Mouse (Mus musculus) CD4-positive, CD25-positive, alpha-beta regulatory T cell (primary cell): ENCODE results near the gene Fam221a. TPM values are rescaled to one million over a fixed set of nuclear protein-coding genes. Genes with fewer than 3 reads are reported as not detected.

Experiments
- polyA plus RNA-seq: library from polyadenylated mRNA; unstranded; fragments of 100-300 nt; shearing (Covaris generic); gene quantifications from one replicate; pipeline ENCODE4 v1.2.1, GENCODE M21; 2017

The Fam221a gene
- 4.4 TPM for polyA plus RNA-seq

DNA sequence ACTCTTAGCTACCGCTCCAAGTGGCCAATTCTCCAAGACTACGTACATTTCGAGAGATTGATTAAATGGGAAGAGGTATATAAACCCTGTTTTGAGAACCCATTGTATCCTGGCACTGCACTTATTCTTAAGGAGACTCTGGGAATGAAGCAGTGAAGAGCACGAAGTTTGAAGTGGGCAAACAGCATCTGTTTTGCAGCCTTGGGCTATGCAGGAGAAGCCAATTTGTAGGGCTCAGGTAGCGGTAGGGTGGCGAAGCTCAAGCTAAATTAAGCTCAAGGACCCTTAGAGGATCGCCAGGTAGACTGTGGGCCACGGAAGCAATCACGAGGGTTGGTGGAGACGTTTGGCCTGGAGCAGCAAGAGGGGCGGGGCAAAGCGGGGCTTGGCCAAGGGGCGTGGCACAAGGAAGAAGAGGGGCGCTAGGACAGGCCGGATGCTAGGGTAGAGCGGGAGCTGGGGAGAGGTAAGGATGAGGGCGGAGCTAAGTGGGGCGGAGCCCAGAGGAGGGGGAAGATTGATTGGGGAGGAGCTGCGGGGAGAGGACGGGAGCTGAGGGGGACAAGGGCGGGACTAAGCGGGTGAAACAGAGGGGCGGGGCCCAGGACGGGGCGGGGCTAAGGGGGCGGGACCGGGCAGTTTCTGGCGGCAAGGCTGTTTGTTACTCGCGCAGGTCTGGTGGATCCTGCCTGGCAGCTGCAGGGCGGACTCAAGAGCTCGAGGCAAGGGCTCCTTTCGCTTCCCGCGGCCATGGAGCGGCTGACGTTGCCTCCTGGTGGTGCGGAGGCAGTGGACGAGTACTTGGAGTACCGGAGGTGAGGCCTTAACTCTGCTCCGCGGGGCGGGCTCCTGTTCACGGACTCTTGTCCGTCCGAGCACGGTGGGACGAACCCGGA, at the start of gene Fam221a:
Gene Fam221a (plus strand): TSS at position 581 of the 896 bp plus-strand sequence.

DNA sequence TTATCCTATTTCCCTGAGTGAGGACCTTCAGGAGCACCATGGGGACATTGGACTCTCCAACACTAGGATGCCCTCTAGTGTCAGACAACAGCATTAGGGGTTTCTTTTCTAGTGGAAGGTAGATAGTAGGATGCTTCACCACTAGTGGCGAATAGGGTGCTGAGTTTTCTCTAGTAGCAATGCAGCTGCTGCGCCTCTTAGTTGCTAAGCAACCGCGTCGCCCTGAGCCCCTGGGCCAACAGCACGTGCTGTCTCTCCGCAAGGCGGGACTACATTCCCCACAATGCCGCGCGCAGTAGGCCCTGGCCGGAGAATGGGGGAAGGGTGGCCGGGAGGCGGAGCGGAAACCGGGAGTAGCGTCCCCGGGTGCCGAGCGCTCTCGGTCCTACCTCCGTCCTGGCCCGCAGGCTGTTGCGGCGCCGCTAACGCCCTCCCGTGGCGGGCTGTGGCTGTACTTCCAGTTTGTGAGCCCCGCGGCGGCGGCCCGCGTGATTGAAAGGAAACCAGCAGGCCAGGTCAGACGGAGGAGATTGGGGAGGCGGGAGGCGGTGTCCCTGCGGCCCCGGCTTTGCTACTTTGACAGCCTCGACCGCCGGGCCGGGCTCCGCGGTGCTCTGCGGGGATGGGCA, 48.5 kb upstream of the Fam221a start, which contains the start of gene Ccdc126:
Gene Ccdc126 (plus strand): TSS at position 309 of the 629 bp plus-strand sequence.

GRCm38 (mm10) chr6:49395316-49395715, 27.8 kb downstream of the Fam221a start, which contains the start of gene Stk31:
Gene Stk31, plus strand, starts transcription at chr6:49395604.

Other genes with a start within 250 kb of the Fam221a start
- 4.4 TPM for gene Igf2bp3, start 152.8 kb upstream of the Fam221a start, polyA plus RNA-seq
- 52.0 TPM for gene Tra2a, start 103.7 kb upstream of the Fam221a start, polyA plus RNA-seq
- gene Ccdc126, start 48.5 kb upstream of the Fam221a start, polyA plus RNA-seq: 18.0 TPM
- 0.19 TPM for gene Stk31, start 27.9 kb downstream of the Fam221a start, polyA plus RNA-seq